14 mouse cellular contexts compared by ENCODE assay signal in genomic region chr11:116265850-116266249, GRCm38 (mm10). TPM values are rescaled to one million over a fixed set of nuclear protein-coding genes. Genes with fewer than 3 reads are reported as not detected.
"Had no signal": no experiment of that assay in that cellular context is flagged by ENCODE, and none has a peak within 500 bp of the region (broad histone marks: within the 10 kb centered on the region; RNA-seq: fewer than 3 reads in every experiment).

No protein-coding gene starts in this region.

- H3K4me1 ChIP-seq: limb, embryonic 12.5 days; lung, embryonic 15.5 days; midbrain, embryonic 13.5 days had no signal

- ATAC-seq: midbrain, embryonic 13.5 days had no signal

- H3K9me3 ChIP-seq: limb, embryonic 12.5 days; lung, embryonic 15.5 days; midbrain, embryonic 13.5 days had no signal

- H3K27me3 ChIP-seq: limb, embryonic 12.5 days; lung, embryonic 15.5 days; midbrain, embryonic 13.5 days had no signal

- H3K27ac ChIP-seq: kidney, postnatal 0 days; limb, embryonic 12.5 days; lung, embryonic 15.5 days; macrophage; midbrain, embryonic 13.5 days had no signal

- DNase-seq: kidney, adult 11 months; kidney, adult 9 months; kidney, postnatal 36 days; lung, postnatal 14 days; thymus, postnatal 14 days had no signal

- H3K4me3 ChIP-seq: limb, embryonic 12.5 days; lung, embryonic 15.5 days; midbrain, embryonic 13.5 days had no signal

- H3K9ac ChIP-seq: limb, embryonic 12.5 days; lung, embryonic 15.5 days; midbrain, embryonic 13.5 days had no signal

- H3K4me2 ChIP-seq: limb, embryonic 12.5 days; lung, embryonic 15.5 days; midbrain, embryonic 13.5 days had no signal

RNA-seq across cellular contexts. Expression of gene Galr2, which starts 14.9 kb away (rescaled TPM):
- total RNA-seq: layer of hippocampus, adult 18-20 months; left cerebral cortex, postnatal 36 days; liver, adult 2 months; midbrain, postnatal 0 days had no signal
- polyA plus RNA-seq: limb, embryonic 12.5 days; liver, adult 2 months; macrophage had no signal

RNA-seq across cellular contexts. Expression of gene Evpl, which starts 28.0 kb away (rescaled TPM):
- polyA plus RNA-seq: macrophage had no signal
